Mouse (Mus musculus) liver, embryonic 14 days (tissue): Measurements from ENCODE around the gene Asap2. TPM values are rescaled to one million over a fixed set of nuclear protein-coding genes. Genes with fewer than 3 reads are reported as not detected.

ENCODE experiments used
- polyA plus RNA-seq: library from polyadenylated mRNA; depleted of rRNA; stranded (reverse); fragments of >200 nt; gene quantifications from 2 replicates; pipeline ENCODE4 v1.2.3, GENCODE M21; 2012; rRNA removed

The Asap2 gene
- 2.2 TPM in 2 replicates for polyA plus RNA-seq

GRCm38 (mm10) chr12:20990132-20990531, at the start of gene Asap2:
TSS of gene Asap2 (plus strand) at chr12:20990459.

GRCm38 (mm10) chr12:21284761-21285441, 294.6 kb downstream of the Asap2 start, which contains the start of gene Cpsf3:
TSS of gene Cpsf3 (plus strand) at chr12:21285391.

GRCm38 (mm10) chr12:21286243-21286622, 296.0 kb downstream of the Asap2 start, which contains the start of gene Itgb1bp1:
TSS of gene Itgb1bp1 (minus strand) at chr12:21286284.

GRCm38 (mm10) chr12:21315923-21316868, 325.9 kb downstream of the Asap2 start, which contains the start of gene Iah1:
TSS of gene Iah1 (plus strand) at chr12:21316389.

